Mouse (Mus musculus) liver, embryonic 16.5 days (tissue): ENCODE results near the gene Insrr. TPM values are rescaled to one million over a fixed set of nuclear protein-coding genes. Genes with fewer than 3 reads are reported as not detected.

Experiments used
- ATAC-seq: fragments of 200-750 bp; cut with Nextera tagmentation; 2 replicates; pipeline ENCODE4 v1.8.0; 2017; ENCODE audit warnings: low read depth, mild to moderate bottlenecking, moderate number of reproducible peaks, moderate library complexity
- H3K27ac ChIP-seq: fragments of 300-500 bp; sonication (generic); 2 replicates; pipeline ENCODE4 v1.5.1; 2014; ENCODE audit warnings: mild to moderate bottlenecking, low read length
- H3K27me3 ChIP-seq: fragments of 300-500 bp; sonication (generic); 2 replicates; pipeline ENCODE4 v1.6.1; 2014; ENCODE audit warnings: low read depth, low read length, mixed read lengths; ENCODE audit not compliant: control insufficient read depth, insufficient read depth
- H3K36me3 ChIP-seq: fragments of 300-500 bp; sonication (generic); 2 replicates; pipeline ENCODE4 v1.6.1; 2014; ENCODE audit warnings: mild to moderate bottlenecking; ENCODE audit not compliant: control insufficient read depth, insufficient read depth
- H3K4me1 ChIP-seq: fragments of 300-500 bp; sonication (generic); 2 replicates; pipeline ENCODE4 v1.6.1; 2014; ENCODE audit warnings: low read depth, low read length, mixed read lengths; ENCODE audit not compliant: control insufficient read depth
- H3K4me2 ChIP-seq: fragments of 300-500 bp; sonication (generic); 2 replicates; pipeline ENCODE4 v1.6.1; 2014; ENCODE audit warnings: low read depth, low read length, mixed read lengths
- H3K4me3 ChIP-seq: fragments of 300-500 bp; sonication (generic); 2 replicates; pipeline ENCODE4 v1.5.1; 2014; ENCODE audit warnings: low read depth, mild to moderate bottlenecking, low read length
- H3K9ac ChIP-seq: fragments of 300-500 bp; sonication (generic); 2 replicates; pipeline ENCODE4 v1.6.1; 2014; ENCODE audit warnings: low read depth, low read length
- H3K9me3 ChIP-seq: fragments of 300-500 bp; sonication (generic); replicated peaks from 2 replicates; pipeline ENCODE4 v1.6.1; 2016; ENCODE audit warnings: low read length; ENCODE audit not compliant: control insufficient read depth
- WGBS: fragments of 180-500 bp; shearing (Covaris S2); extraction: QIAGEN DNeasy Blood & Tissue Kit; methylation state at CpG from one replicate; pipeline ENCODE4 v1.1.7; 2014; ENCODE audit not compliant: insufficient replicate concordance; 5-methylcytosine and 5-hydroxymethylcytosine counted together
- polyA plus RNA-seq: library from polyadenylated mRNA; unstranded; fragments of >200 nt; fragmentation: Nextera tagmentation; extraction: Ambion mirVana; gene quantifications from 2 replicates; pipeline ENCODE4 v1.2.1, GENCODE M21; 2015

Gene Insrr
- polyA plus RNA-seq, 1 experiment from 2014 or later: 0.01 TPM

GRCm38 (mm10) chr3:87768431-87768830, 28.3 kb upstream of the Insrr start:
- H3K36me3 ChIP-seq: no peaks in the 10 kb centered on the region
- H3K4me2 ChIP-seq: peak overlapping the region; percentile 56
- peak overlapping the region; percentile 41; the same call in 1 of the 2 replicates for H3K9ac ChIP-seq
- no peak for ATAC-seq
- H3K27ac ChIP-seq: peak overlapping the region; percentile 43
- H3K4me1 ChIP-seq: peaks cover under 1% of the 10 kb centered on the region
- H3K4me3 ChIP-seq: peak overlapping the region; percentile 52
- H3K9me3 ChIP-seq: no peaks in the 10 kb centered on the region
- peaks cover 6% of the 10 kb centered on the region for H3K27me3 ChIP-seq
- WGBS: 27% methylated on average over 6 of the region's 6 CpGs

DNA sequence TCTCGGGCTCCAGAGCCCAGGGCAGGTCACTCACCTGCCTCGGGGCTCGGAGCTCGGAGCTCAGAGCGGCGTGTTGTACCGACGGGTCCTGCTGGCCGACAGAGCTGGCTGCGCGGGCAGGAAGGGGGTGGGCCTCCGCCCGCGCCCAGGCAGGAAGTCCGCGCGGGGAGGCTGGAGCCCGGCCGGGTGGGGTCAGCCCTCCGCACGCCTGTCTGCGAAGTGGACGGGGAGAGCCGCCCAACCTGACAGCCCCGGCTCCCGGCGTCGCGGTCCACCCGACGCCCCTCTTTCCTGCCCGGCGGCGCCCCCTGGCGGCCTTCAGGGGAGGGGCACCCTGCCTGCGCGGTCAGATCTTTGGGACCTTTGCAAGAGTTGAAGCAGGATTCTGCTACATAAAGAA, 27.9 kb upstream of the Insrr start:
- WGBS: 1% methylated on average over 36 of the region's 37 CpGs
- H3K9ac ChIP-seq: peak overlapping the region; percentile 41; the same call in 1 of the 2 replicates
- H3K9me3 ChIP-seq: no peaks in the 10 kb centered on the region
- peak overlapping the region; percentile 52 for H3K4me3 ChIP-seq
- ATAC-seq: peak; percentile 64
- no peaks in the 10 kb centered on the region for H3K36me3 ChIP-seq
- peak overlapping the region; percentile 56 for H3K4me2 ChIP-seq
- no peaks in the 10 kb centered on the region; the same call in 1 of the 2 replicates for H3K4me1 ChIP-seq
- peaks cover 6% of the 10 kb centered on the region for H3K27me3 ChIP-seq
- H3K27ac ChIP-seq: peak overlapping the region; percentile 43

- H3K4me1 ChIP-seq: no peaks in the 10 kb centered on the region; the same call in 1 of the 2 replicates
- H3K4me3 ChIP-seq: no peak overlapping the region
- peaks cover 6% of the 10 kb centered on the region for H3K27me3 ChIP-seq
- ATAC-seq: no peak
- H3K36me3 ChIP-seq: no peaks in the 10 kb centered on the region
- no peaks in the 10 kb centered on the region for H3K9me3 ChIP-seq
- no peak overlapping the region for H3K27ac ChIP-seq
- 59% methylated on average over 8 of the region's 8 CpGs for WGBS
- H3K9ac ChIP-seq: no peak overlapping the region
- H3K4me2 ChIP-seq: no peak overlapping the region
These were observed 27.2 kb upstream of the Insrr start for GRCm38 (mm10) chr3:87769506-87769905.

- no peaks in the 10 kb centered on the region for H3K9me3 ChIP-seq
- no peak overlapping the region for H3K9ac ChIP-seq
- no peaks in the 10 kb centered on the region; the same call in 1 of the 2 replicates for H3K4me1 ChIP-seq
- no peak overlapping the region for H3K4me2 ChIP-seq
- no peak for ATAC-seq
- no peak overlapping the region for H3K27ac ChIP-seq
- no peak overlapping the region for H3K4me3 ChIP-seq
- no peaks in the 10 kb centered on the region for H3K36me3 ChIP-seq
- 0% methylated on average over 4 of the region's 4 CpGs for WGBS
- peaks cover 6% of the 10 kb centered on the region for H3K27me3 ChIP-seq
These were observed 26.5 kb upstream of the Insrr start for GRCm38 (mm10) chr3:87770280-87770679.

DNA sequence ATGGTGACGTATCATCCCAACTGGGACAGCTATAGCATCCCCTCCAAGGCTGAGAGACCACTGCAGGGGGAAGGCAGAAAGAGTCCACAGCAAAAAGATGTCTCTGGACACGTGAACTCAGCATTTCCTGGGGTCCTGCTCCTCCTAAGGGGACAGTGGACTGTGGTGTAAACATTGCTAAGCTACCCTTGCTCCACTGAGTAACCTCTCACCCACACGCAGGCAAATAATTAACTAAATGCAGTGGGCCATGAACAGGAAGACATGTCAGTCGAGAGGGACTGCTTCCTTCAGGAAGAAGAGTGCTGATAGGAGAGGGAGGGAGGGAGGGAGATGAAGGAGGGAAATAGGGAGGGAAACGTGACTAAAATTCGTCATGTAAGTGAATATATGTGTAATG, 25.7 kb upstream of the Insrr start:
- H3K4me3 ChIP-seq: no peak overlapping the region
- no peaks in the 10 kb centered on the region for H3K36me3 ChIP-seq
- peaks cover 6% of the 10 kb centered on the region for H3K27me3 ChIP-seq
- no peaks in the 10 kb centered on the region for H3K9me3 ChIP-seq
- no peak overlapping the region for H3K4me2 ChIP-seq
- WGBS: 24% methylated on average over 6 of the region's 6 CpGs
- H3K4me1 ChIP-seq: no peaks in the 10 kb centered on the region; the same call in 1 of the 2 replicates
- no peak overlapping the region for H3K9ac ChIP-seq
- peak overlapping the region; percentile 34 for H3K27ac ChIP-seq
- peak; percentile 72 for ATAC-seq

GRCm38 (mm10) chr3:87778283-87778682, 18.5 kb upstream of the Insrr start:
- Histone ChIP-seq H3K27ac (no peak overlapping the region), H3K9me3 (no peaks in the 10 kb centered on the region), H3K9ac (no peak overlapping the region), H3K4me3 (no peak overlapping the region), H3K27me3 (no peaks in the 10 kb centered on the region), H3K4me1 (no peaks in the 10 kb centered on the region), H3K36me3 (no peaks in the 10 kb centered on the region), H3K4me2 (no peak overlapping the region)
- ATAC-seq: no peak
- WGBS: 55% methylated on average over 23 of the region's 23 CpGs

GRCm38 (mm10) chr3:87779086-87779485, 17.7 kb upstream of the Insrr start:
- Histone ChIP-seq H3K4me2 (no peak overlapping the region), H3K36me3 (no peaks in the 10 kb centered on the region), H3K4me1 (no peaks in the 10 kb centered on the region), H3K27me3 (no peaks in the 10 kb centered on the region), H3K27ac (no peak overlapping the region), H3K4me3 (no peak overlapping the region), H3K9me3 (no peaks in the 10 kb centered on the region), H3K9ac (no peak overlapping the region)
- ATAC-seq: no peak
- WGBS: 40% methylated on average over 2 of the region's 2 CpGs

DNA sequence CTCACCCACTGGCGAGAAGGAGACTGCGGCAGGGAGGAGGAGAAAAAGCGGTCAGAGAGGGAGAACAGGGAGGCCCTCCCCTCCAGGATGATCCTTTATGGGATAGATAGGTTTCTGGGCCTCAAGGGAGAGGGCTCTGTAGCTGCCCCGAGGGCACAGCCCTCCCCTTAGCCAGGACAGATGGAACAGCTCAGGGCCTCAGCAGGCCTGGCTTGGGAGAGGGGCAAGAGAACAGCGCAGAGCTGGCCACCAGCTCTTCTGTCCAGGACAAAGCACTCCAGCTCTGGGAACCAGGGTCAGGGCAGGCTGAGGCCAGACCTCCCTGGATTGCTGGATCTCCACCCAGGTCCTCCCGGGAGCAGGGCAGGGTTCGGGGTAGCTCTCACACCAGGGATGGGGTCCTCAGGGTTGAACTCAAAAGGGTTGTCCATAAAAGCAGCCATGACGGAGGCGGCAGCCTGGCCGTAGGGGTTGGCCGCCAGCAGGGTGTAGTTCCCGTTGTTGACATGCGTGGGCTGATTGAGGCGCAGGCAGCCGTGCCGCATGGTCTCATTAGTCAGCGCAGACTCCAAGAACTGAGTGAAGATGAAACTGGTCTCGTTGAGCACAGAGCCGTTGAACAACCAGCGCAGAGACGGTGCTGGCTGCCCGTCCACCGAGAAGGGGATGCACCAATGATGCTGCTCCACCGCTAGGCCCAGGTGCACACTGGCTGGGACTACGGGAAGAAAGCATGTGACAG, 13.3 kb upstream of the Insrr start:
- 70% methylated on average over 25 of the region's 25 CpGs for WGBS
- no peak overlapping the region for H3K9ac ChIP-seq
- H3K4me3 ChIP-seq: no peak overlapping the region
- ATAC-seq: no peak
- H3K36me3 ChIP-seq: no peaks in the 10 kb centered on the region
- H3K27me3 ChIP-seq: no peaks in the 10 kb centered on the region
- H3K4me2 ChIP-seq: no peak overlapping the region
- no peaks in the 10 kb centered on the region for H3K9me3 ChIP-seq
- no peaks in the 10 kb centered on the region for H3K4me1 ChIP-seq
- no peak overlapping the region for H3K27ac ChIP-seq

DNA sequence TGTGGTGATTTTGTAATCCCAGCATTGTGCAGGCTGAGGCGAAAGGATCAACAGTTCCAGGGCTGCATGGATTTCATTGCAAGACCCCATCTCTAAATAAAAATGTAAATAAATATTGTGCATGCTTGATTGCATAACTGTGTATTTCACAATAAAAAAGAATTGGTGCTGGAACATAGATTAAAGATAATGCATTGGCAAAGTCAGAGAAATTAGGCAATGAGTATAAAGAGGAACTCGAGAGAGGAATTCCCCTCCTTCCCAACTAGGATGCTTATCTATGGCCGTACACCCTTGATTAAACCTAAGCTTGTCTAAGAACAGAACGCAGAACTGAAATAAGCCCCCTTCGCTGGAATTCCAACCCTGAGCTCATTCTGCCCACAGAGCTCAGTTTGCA, 11.6 kb upstream of the Insrr start:
- no peaks in the 10 kb centered on the region for H3K9me3 ChIP-seq
- 33% methylated on average over 5 of the region's 5 CpGs for WGBS
- no peak overlapping the region for H3K9ac ChIP-seq
- ATAC-seq: no peak
- no peak overlapping the region for H3K4me2 ChIP-seq
- no peaks in the 10 kb centered on the region for H3K36me3 ChIP-seq
- no peak overlapping the region for H3K27ac ChIP-seq
- no peaks in the 10 kb centered on the region for H3K4me1 ChIP-seq
- H3K4me3 ChIP-seq: no peak overlapping the region
- H3K27me3 ChIP-seq: no peaks in the 10 kb centered on the region
